Mouse (Mus musculus) liver, embryonic 11.5 days (tissue): ENCODE measurements around the gene Tmigd3. TPM values are rescaled to one million over a fixed set of nuclear protein-coding genes. Genes with fewer than 3 reads are reported as not detected.

Source experiments
- ATAC-seq: fragments of 200-750 bp; cut with Nextera tagmentation; replicated peaks from 2 replicates; pipeline ENCODE4 v1.8.0; 2017; ENCODE audit warnings: moderate number of reproducible peaks, mild to moderate bottlenecking, moderate TSS enrichment, moderate library complexity; ENCODE audit not compliant: low FRiP score
- DNase-seq: peaks from one replicate; pipeline ENCODE4 v3.0.0-alpha.2; 2017; ENCODE audit warnings: low spot score
- H3K27ac ChIP-seq: fragments of 300-500 bp; sonication (generic); 2 replicates; pipeline ENCODE4 v1.5.1; 2014; ENCODE audit warnings: mild to moderate bottlenecking, low read depth, low read length, control low read depth
- H3K27me3 ChIP-seq: fragments of 300-500 bp; sonication (generic); replicated peaks from 2 replicates; pipeline ENCODE4 v1.6.1; 2014; ENCODE audit warnings: low read length, mixed read lengths; ENCODE audit not compliant: control insufficient read depth, insufficient read depth
- H3K36me3 ChIP-seq: fragments of 300-500 bp; sonication (generic); 2 replicates; pipeline ENCODE4 v1.6.1; 2014; ENCODE audit warnings: mild to moderate bottlenecking, low read length, moderate library complexity, mixed read lengths; ENCODE audit not compliant: control insufficient read depth, insufficient read depth
- H3K4me1 ChIP-seq: fragments of 300-500 bp; sonication (generic); replicated peaks from 2 replicates; pipeline ENCODE4 v1.6.1; 2014; ENCODE audit warnings: low read length, mixed read lengths; ENCODE audit not compliant: control insufficient read depth, insufficient read depth
- H3K4me2 ChIP-seq: fragments of 300-500 bp; sonication (generic); 2 replicates; pipeline ENCODE4 v1.6.1; 2014; ENCODE audit warnings: mild to moderate bottlenecking, control low read depth, moderate library complexity
- H3K4me3 ChIP-seq: fragments of 300-500 bp; sonication (generic); 2 replicates; pipeline ENCODE4 v1.5.1; 2014; ENCODE audit warnings: low read depth, low read length, control low read depth
- H3K9ac ChIP-seq: fragments of 300-500 bp; sonication (generic); 2 replicates; pipeline ENCODE4 v1.6.1; 2014; ENCODE audit warnings: low read depth, low read length, control low read depth
- H3K9me3 ChIP-seq: fragments of 300-500 bp; sonication (generic); 2 replicates; pipeline ENCODE4 v1.6.1; 2016; ENCODE audit warnings: low read length, inconsistent platforms, mixed read lengths; ENCODE audit not compliant: control insufficient read depth
- WGBS: fragments of 180-500 bp; shearing (Covaris S2); extraction: QIAGEN DNeasy Blood & Tissue Kit; methylation state at CpG from one replicate; pipeline ENCODE4 v1.1.7; 2014; 5-methylcytosine and 5-hydroxymethylcytosine counted together
- polyA plus RNA-seq: library from polyadenylated mRNA; unstranded; fragments of >200 nt; fragmentation: Nextera tagmentation; extraction: Ambion mirVana; gene quantifications from 2 replicates; pipeline ENCODE4 v1.2.1, GENCODE M21; 2014

Tmigd3 gene
- polyA plus RNA-seq, 1 experiment from 2014 or later = 0.27 TPM

- no peaks in the 10 kb centered on the region for H3K27me3 ChIP-seq
- 60% methylated on average over 3 of the region's 3 CpGs for WGBS
- no peak overlapping the region for H3K4me2 ChIP-seq
- H3K27ac ChIP-seq = no peak overlapping the region
- no peaks in the 10 kb centered on the region for H3K9me3 ChIP-seq
- H3K4me1 ChIP-seq = peaks cover 5% of the 10 kb centered on the region
- no peak for DNase-seq
- H3K4me3 ChIP-seq = no peak overlapping the region
- ATAC-seq = no peak
- no peak overlapping the region for H3K9ac ChIP-seq
- H3K36me3 ChIP-seq = no peaks in the 10 kb centered on the region
Observed at GRCm38 (mm10) chr3:105838655-105839054, 32.0 kb upstream of the Tmigd3 start.

- ATAC-seq (no peak), DNase-seq (no peak)
- no peak overlapping the region for H3K4me3 ChIP-seq
- no peaks in the 10 kb centered on the region for H3K27me3 ChIP-seq
- WGBS = 74% methylated on average over 4 of the region's 4 CpGs
- H3K9me3 ChIP-seq = no peaks in the 10 kb centered on the region
- H3K9ac ChIP-seq = no peak overlapping the region
- no peak overlapping the region for H3K4me2 ChIP-seq
- no peaks in the 10 kb centered on the region for H3K36me3 ChIP-seq
- no peak overlapping the region for H3K27ac ChIP-seq
- peaks cover 5% of the 10 kb centered on the region for H3K4me1 ChIP-seq
Observed at GRCm38 (mm10) chr3:105839836-105840235, 30.9 kb upstream of the Tmigd3 start.

- DNase-seq (no peak), ATAC-seq (no peak; the same call in 1 of the 2 replicates)
- 61% methylated on average over 7 of the region's 7 CpGs for WGBS
Observed at GRCm38 (mm10) chr3:105846294-105847069, 24.2 kb upstream of the Tmigd3 start.

GRCm38 (mm10) chr3:105853781-105854180, 16.9 kb upstream of the Tmigd3 start:
- DNase-seq (no peak), ATAC-seq (no peak)
- WGBS = 73% methylated on average over 8 of the region's 8 CpGs
- Histone ChIP-seq H3K4me1 (0 out of 2 replicates have a peak, but pooled peaks cover under 1% of the 10 kb centered on the region), H3K9me3 (no peaks in the 10 kb centered on the region), H3K4me3 (no peak overlapping the region), H3K36me3 (no peaks in the 10 kb centered on the region), H3K9ac (no peak overlapping the region), H3K27me3 (no peaks in the 10 kb centered on the region), H3K27ac (no peak overlapping the region), H3K4me2 (no peak overlapping the region)

More at GRCm38 (mm10) chr3:105846294-105847069, 24.2 kb upstream of the Tmigd3 start:
- no peak overlapping the region for H3K4me3 ChIP-seq
- no peaks in the 10 kb centered on the region for H3K9me3 ChIP-seq
- peaks cover 7% of the 10 kb centered on the region; the same call in 1 of the 2 replicates for H3K4me1 ChIP-seq
- no peaks in the 10 kb centered on the region for H3K27me3 ChIP-seq
- no peak overlapping the region for H3K9ac ChIP-seq
- no peak overlapping the region for H3K27ac ChIP-seq
- no peak overlapping the region for H3K4me2 ChIP-seq
- no peaks in the 10 kb centered on the region for H3K36me3 ChIP-seq

GRCm38 (mm10) chr3:105854786-105855185, 15.9 kb upstream of the Tmigd3 start:
- Histone ChIP-seq H3K4me2 (no peak overlapping the region), H3K4me3 (no peak overlapping the region), H3K27ac (no peak overlapping the region), H3K36me3 (no peaks in the 10 kb centered on the region), H3K9ac (no peak overlapping the region), H3K27me3 (no peaks in the 10 kb centered on the region), H3K9me3 (no peaks in the 10 kb centered on the region), H3K4me1 (no peaks in the 10 kb centered on the region)
- DNase-seq = no peak
- ATAC-seq = no peak
- WGBS = 88% methylated on average over 4 of the region's 4 CpGs

- ATAC-seq (no peak), DNase-seq (no peak)
- no peaks in the 10 kb centered on the region for H3K27me3 ChIP-seq
- no peak overlapping the region for H3K9ac ChIP-seq
- H3K4me1 ChIP-seq = no peaks in the 10 kb centered on the region
- H3K4me3 ChIP-seq = no peak overlapping the region
- no peak overlapping the region for H3K27ac ChIP-seq
- WGBS = 60% methylated on average over 5 of the region's 5 CpGs
- H3K9me3 ChIP-seq = no peaks in the 10 kb centered on the region
- no peaks in the 10 kb centered on the region for H3K36me3 ChIP-seq
- H3K4me2 ChIP-seq = no peak overlapping the region
Observed at GRCm38 (mm10) chr3:105857513-105857912, 13.2 kb upstream of the Tmigd3 start.

- H3K27ac ChIP-seq = no peak overlapping the region
- no peaks in the 10 kb centered on the region for H3K27me3 ChIP-seq
- no peak overlapping the region for H3K4me2 ChIP-seq
- H3K4me1 ChIP-seq = no peaks in the 10 kb centered on the region
- 48% methylated on average over 7 of the region's 7 CpGs for WGBS
- no peaks in the 10 kb centered on the region for H3K36me3 ChIP-seq
- DNase-seq (no peak), ATAC-seq (no peak)
- H3K9me3 ChIP-seq = no peaks in the 10 kb centered on the region
- no peak overlapping the region for H3K4me3 ChIP-seq
- H3K9ac ChIP-seq = no peak overlapping the region
Observed at GRCm38 (mm10) chr3:105861747-105862366, 8.8 kb upstream of the Tmigd3 start.

GRCm38 (mm10) chr3:105864123-105864522, 6.6 kb upstream of the Tmigd3 start:
- no peaks in the 10 kb centered on the region for H3K36me3 ChIP-seq
- no peaks in the 10 kb centered on the region for H3K9me3 ChIP-seq
- no peaks in the 10 kb centered on the region for H3K27me3 ChIP-seq
- WGBS = 69% methylated on average over 1 of the region's 1 CpGs
- ATAC-seq (no peak), DNase-seq (peak; percentile 10)
- H3K4me2 ChIP-seq = no peak overlapping the region
- no peak overlapping the region for H3K4me3 ChIP-seq
- H3K9ac ChIP-seq = no peak overlapping the region
- no peaks in the 10 kb centered on the region for H3K4me1 ChIP-seq
- no peak overlapping the region for H3K27ac ChIP-seq

GRCm38 (mm10) chr3:105865122-105865521, 5.6 kb upstream of the Tmigd3 start:
- Histone ChIP-seq H3K4me1 (no peaks in the 10 kb centered on the region), H3K36me3 (no peaks in the 10 kb centered on the region), H3K27me3 (no peaks in the 10 kb centered on the region), H3K9me3 (no peaks in the 10 kb centered on the region), H3K4me2 (no peak overlapping the region), H3K27ac (no peak overlapping the region), H3K9ac (no peak overlapping the region), H3K4me3 (no peak overlapping the region)
- WGBS = 73% methylated on average over 9 of the region's 9 CpGs
- DNase-seq (peak; percentile 14), ATAC-seq (no peak)
